Mouse (Mus musculus) retina, postnatal 7 days (tissue): ENCODE measurements around the gene Plagl2.
"Not testable (repeated sequence)": the region's sequence is repeated elsewhere in the genome, so short reads cannot be mapped to it uniquely, and the experiment has no call there.

Source experiments
- DNase-seq: peaks from one replicate; pipeline ENCODE4 v3.0.0-alpha.2; 2012; ENCODE audit warnings: low read depth, low spot score

Plagl2 gene

GRCm38 (mm10) chr2:153241250-153242014 lies at the start of gene Plagl2, which contains the start of gene Pofut1:
TSS of gene Plagl2 (minus strand) at chr2:153241426.
TSS of gene Pofut1 (plus strand) at chr2:153241533.
- peak; percentile 84 for DNase-seq

DNA sequence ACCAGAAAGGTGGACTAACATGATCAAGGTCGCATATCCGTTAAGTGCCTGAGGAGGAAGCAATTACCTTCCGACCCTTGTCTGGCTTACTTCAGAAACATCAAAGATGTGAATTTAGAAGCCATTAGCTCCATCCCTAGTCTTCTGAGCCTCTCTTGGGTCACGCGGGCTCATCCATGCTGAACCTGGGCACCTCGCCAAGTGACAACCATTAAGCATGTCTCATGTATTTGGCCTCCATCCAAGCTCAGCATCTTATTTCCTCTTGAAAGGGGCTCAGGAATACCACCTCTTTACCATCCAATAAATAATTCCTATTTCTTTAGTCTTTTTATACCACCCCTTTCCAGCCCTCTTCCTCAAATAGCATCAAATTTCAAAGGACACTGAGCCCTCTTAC lies 46.6 kb upstream of the Plagl2 start:
- DNase-seq = peak; percentile 35

GRCm38 (mm10) chr2:153286524-153286923 lies 45.3 kb upstream of the Plagl2 start:
- DNase-seq = no peak

- no peak for DNase-seq
Measured at GRCm38 (mm10) chr2:153283919-153284318, 42.7 kb upstream of the Plagl2 start.

DNA sequence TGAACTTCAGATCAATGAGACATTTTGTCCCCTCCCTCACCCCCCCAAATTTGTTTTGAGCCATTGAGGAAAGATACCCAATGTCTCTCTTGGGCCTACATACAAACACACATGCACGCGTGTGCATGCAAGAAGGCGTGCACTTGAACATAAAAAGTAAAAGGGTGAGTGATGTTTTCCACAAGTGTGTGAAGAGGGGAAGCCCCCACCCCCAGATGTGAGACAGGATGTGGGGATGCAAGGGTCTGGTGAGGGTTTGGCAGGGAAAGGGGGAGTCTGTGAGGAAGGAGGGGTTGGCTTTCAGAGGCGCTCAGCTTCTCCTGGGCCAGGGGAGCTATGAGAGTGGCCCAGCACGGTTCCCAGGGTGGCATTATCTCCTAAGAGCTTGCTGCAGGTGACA lies 37.1 kb upstream of the Plagl2 start:
- no peak for DNase-seq

- DNase-seq = not testable (repeated sequence)
Measured at GRCm38 (mm10) chr2:153276846-153277245, 35.6 kb upstream of the Plagl2 start.

- no peak for DNase-seq
Measured at GRCm38 (mm10) chr2:153276440-153276839, 35.2 kb upstream of the Plagl2 start.

DNA sequence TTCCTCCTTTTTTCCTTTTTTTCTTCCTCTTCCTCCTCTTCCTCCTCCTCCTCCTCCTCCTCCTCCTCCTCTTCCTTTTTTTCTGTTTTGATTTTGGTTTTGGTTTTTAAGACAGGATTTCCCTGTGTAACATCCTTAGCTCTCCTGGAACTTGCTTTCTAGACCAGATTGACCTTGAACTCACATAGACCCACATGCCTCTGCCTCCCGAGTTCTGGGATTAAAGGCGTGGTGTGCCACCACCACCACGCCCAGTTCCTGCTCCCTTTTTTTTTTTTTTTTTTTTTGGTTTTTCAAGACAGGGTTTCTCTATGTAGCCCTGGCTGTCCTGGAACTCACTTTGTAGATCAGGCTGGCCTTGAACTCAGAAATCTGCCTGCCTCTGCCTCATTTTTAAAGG lies 34.4 kb upstream of the Plagl2 start:
- not testable (repeated sequence) for DNase-seq

DNA sequence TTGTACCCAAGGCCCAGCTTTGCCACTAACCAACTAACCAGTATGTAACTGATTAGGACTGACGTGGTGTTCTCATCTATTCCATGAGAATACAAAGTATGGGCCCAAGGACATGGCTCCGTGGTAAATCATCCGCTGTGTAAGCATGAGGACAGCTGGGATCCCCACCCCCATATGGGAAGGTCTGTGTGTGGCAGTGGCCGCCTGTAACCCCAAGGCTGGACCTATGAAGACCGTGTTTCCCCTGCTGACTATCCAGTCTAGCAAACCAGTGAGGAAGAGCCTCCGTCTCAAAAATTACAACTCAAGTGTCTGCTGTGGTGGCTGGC lies 33.7 kb upstream of the Plagl2 start:
- DNase-seq = no peak

DNA sequence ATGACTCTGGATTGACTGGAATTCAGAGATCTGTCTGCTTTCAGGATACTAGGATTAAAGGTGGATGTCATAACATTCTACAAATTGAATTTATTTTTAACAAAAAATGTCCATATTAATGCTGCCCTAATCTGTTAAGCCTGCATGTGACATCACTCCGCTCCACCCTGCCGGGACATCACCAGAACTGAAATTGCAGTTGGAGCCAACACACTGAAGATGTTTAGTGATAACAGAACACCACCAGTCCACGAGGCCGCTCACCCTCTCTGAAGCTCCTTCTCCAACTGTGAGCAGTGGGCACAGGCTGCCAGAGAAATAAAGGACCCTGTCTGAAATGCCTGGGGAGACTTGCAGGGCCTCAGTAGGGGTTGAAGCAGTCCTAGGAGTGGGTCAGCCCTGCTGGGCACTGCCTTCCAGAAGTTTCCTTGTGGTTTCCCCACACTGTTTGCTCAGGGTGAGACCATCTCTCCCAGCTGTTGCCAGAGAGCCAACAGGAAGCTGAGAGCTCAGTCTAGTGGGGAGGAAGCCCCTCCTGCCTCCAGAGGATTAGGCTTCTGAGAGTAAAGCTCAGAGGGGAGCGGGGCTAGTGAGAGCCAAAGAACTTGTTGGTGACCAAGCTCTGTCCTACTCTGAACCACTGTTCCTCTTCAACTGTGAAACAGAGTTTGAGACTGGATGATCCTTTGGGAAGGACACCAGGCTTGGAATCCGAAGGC lies 33.1 kb upstream of the Plagl2 start:
- not testable (repeated sequence) for DNase-seq

GRCm38 (mm10) chr2:153270231-153270915 lies 29.1 kb upstream of the Plagl2 start:
- DNase-seq = not testable (repeated sequence)

- DNase-seq = no peak
Measured at GRCm38 (mm10) chr2:153267331-153267730, 26.1 kb upstream of the Plagl2 start.

- DNase-seq = no peak
Measured at GRCm38 (mm10) chr2:153263053-153263452, 21.8 kb upstream of the Plagl2 start.

DNA sequence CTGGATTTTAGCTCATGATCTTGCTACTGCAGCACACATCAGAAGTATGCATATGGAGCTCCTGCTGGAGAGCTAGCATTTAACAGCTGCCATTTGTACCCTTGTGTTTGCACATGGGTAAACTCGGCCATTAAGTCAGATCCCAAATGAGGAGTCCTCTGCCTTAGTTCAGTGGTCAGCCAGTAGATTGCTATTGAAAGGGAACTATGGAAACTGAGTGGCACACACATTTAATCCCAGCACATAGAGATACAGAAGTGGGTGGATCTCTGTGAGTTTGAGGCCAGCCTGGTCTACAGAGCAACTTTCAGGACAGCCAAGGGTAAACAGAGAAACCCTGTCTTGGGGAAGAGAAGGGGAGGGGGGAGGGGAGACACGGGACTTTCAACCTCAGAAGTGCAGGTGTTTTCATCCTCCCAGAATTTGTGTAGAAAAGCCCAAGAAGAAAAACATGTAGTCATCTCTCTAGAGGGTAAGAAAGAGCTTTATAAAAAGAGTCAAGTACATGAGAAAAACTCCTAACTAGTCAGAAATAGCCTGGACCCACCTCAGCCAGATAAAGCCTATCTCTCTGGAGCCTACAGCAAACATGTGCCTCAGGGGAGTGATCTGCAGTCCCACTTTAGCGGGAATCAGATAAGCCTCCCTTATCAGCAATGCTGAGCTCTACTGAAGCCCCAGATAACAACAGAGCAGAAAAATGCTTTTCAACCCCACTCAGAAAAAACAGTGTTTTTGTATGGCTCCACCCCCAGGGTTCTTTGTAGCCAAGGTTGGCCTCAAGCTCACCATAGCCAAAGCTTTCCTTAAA lies 18.8 kb upstream of the Plagl2 start:
- DNase-seq = no peak

DNA sequence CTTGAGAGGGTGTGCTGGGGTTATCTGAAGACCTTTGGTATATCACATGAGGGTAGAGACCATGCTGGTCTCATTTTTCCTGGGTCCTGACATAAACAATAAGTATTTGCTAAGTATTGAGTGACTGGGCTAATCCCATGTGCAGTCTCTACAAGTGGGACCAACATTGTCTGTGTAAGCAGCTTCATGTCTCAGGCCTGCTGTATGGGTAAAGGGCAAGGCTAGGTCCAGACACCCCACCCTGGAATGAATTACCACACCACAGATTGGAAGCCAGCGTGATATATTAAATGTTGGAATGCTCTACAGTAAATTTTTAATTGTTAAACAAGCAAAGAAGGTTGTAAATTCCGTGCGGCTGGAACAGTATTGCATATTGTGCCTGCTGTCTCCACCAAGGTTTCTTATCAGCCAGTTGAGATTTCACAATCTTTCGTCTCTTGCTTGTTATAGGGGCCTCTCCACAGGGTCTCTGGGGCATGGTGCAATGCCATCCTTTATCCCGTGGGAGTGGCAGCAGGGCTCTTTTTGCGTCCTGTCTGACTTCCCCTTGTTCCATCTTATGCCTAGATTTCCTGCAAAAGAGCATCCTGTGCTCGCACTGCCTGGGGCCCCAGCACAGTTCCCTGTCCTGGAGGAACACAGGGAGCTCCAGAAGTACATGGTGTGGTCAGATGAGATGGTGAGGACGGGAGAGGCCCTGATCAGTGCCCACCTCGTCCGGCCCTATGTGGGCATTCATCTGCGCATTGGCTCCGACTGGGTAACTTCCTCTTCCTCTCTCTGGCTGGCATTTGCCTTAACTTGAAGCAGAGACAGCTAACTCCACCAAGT lies 18.0 kb upstream of the Plagl2 start:
- no peak for DNase-seq

GRCm38 (mm10) chr2:153256604-153257003 lies 15.4 kb upstream of the Plagl2 start:
- DNase-seq = no peak

DNA sequence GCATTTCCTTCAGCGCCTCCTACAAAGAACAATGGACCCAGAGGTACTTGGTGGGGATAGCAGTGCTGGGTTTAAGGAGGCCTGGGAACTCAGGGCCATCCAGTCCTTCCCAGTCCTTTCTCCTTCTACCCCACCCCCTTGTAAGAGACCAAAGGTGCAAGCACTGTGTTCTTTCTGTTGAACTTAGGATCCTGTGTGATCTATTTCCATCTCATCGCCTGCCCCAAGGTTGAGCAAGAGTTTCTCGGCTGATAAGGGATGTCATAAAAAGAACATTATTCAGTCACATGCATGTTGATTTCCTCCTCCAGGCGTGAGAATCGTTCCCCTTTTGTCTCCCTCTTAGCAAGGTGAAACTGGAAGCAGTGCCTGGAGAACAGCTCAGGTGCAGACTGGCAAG lies 8.5 kb upstream of the Plagl2 start:
- DNase-seq = no peak

DNA sequence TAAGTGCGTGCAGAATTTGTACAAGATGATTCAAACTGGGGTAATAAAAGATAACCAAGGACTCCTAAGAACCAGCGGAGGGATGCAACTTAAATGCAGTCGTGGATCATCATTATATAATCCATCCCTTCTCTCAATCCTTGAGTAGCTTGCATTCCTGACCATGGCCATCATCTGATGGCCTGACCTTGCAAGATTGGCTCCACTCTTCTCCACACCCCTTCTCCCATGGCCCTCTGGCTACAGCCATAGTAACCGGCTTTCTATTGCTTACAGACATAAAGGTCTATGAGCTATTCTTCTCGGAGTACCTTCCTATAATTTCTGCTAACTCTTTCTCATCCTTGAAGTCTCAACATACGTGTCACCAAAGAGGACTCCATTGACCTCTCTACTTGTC lies 930 bp upstream of the Plagl2 start:
- DNase-seq = no peak

GRCm38 (mm10) chr2:153240701-153241235 lies 458 bp downstream of the Plagl2 start:
- DNase-seq = no peak

DNA sequence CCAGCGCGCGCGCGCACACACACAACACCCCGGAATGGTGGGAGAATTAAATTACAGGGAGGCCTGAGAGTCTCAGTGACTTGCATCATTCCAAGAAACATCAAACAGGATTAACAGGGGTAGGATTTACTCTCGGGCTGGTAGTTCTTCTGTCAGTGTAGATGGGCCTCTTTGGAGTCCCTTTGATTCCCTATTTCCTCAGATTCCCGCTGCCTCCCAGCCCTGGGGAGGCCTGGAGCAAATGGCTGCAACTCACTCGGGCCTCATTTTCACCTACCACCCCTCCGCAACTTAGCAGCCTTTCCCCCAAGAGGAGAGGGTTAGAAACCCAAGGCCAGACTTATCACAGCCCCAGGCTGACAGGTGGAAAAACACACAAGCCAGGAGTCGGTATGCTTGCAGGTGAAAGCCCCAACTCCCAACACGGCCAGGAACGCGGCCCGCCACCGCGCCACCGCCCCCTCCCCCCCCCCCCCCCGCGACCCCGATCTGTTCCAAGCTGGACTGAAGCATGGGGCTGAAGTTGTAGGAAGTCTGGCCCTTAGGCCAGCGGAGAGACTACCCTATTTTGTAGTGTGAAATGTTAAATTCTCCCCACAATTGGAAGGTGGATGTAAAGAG lies 1.3 kb downstream of the Plagl2 start:
- no peak for DNase-seq
